Mouse (Mus musculus) thymus, postnatal 14 days (tissue): ENCODE data around the gene Tmtc3.
"Not testable (repeated sequence)": the region's sequence is repeated elsewhere in the genome, so short reads cannot be mapped to it uniquely, and the experiment has no call there.

Experiments
- DNase-seq: peaks from one replicate; pipeline ENCODE4 v3.0.0; 2021

Tmtc3 gene

DNA sequence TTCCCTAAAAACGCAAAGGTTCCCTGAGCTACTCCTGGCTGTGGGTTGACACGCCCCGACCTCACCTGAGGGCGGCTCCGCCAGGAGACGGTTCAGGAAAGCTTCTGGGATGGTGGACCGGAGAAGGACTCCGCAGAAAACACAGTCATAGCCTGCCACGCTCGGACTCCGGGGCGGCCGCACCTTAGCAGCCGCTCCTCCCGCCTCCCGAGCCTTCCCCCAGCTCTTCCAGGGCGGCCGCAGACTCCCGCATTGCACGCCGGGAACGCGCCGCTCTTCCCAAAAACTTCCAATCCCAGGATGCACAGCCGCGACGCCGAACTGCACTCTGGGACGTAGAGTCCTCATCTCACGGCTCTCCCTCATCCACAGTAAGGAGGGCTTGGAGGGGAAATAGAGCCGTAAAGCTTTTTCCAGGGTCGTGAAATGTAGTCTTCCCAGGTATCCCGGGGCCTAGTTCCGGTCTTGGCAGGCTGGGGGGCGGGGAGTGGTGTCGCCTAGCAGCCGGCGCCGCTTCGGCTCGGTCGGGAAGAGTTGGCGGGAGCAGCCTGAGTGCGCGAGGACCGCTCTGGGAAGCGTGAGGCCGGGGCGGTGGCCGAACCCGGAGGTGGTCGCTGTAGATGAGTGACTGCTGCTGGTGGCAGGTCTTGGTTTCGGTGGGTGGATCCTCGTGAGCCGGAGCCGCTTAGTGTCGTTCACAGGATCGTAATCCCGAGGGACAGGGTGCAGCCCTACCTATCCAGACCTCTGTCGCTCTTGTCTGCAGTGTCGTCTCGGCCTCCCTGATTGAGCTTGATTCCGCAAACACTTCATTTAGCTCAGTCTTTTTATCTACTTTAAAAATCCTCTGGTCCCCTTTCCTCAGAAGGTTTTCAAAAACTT, at the start of gene Tmtc3, which contains the start of gene Cep290:
Gene Tmtc3 (minus strand): TSS at position 254 of the 882 bp plus-strand sequence.
Gene Cep290 (plus strand): TSS at position 462 of the 882 bp plus-strand sequence.
- DNase-seq = peak; percentile 80

DNA sequence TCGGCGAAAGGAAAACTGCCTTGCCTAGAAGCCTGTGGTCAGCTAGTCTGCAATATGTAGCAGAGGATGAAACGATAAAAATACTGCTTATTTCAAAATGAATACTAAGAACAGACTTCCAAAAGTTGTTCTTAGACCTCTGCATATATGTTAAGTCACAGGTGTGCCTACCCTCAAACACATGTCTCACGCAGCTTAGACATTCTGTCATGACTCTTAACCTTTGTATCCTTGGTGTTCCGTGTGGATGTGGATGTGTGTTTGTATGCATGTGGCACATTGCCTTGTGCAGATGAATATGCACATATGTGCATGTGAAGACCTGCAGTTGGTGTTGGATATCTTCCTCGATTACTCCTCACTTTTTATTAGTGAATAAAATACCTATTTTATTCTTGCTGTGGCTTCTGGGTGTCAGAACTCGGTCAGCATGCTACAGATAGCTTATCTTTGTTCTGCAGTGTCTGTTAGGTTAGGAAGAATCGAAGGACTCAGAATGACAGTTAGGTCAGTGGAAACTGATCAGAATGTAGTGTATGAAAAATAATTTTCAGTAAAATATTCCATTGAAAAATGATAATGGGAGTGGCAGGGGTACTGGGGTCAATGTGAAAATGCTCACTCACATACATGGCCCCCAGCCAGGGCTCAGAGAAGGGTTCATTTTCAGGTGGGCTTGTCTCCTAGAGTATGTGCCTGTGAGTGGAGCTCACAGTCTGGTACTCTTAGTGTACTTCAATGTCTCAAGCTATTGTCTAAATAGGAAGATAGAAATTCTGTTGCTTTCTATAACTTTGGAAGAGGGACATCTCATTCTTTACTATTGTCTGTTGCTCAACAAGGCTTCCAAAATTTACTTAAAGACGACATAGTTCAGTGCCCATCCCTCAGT, 37.6 kb upstream of the Tmtc3 start:
- DNase-seq = no peak

GRCm38 (mm10) chr10:100522330-100522729, 35.2 kb upstream of the Tmtc3 start:
- no peak for DNase-seq

- DNase-seq = no peak
Observed at GRCm38 (mm10) chr10:100521617-100522016, 34.5 kb upstream of the Tmtc3 start.

GRCm38 (mm10) chr10:100508170-100508569, 21.0 kb upstream of the Tmtc3 start:
- DNase-seq = no peak

- no peak for DNase-seq
Observed at GRCm38 (mm10) chr10:100498309-100498708, 11.2 kb upstream of the Tmtc3 start.

GRCm38 (mm10) chr10:100491916-100492315, 4.8 kb upstream of the Tmtc3 start:
- no peak for DNase-seq

DNA sequence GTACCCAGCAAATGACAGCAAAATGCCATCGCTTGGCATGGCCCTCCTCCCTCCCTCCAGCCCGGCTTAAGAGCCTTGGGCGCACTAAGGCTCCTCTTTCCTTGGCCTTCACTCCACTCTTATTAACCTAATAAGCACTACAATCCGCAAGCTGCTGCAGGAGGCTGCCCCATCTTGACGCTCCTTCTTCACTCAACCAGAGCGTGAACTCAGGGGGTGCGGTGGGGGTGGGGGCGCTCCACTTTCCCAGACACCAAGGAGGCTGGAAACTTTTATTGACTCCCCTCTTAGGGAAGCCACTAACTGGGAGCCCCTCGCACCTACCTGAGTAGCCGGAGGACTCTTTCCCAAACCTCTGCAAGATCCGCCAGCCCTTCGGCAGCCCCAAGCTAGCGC, 451 bp downstream of the Tmtc3 start:
- DNase-seq = no peak

- no peak for DNase-seq
Observed at GRCm38 (mm10) chr10:100479538-100479937, 7.6 kb downstream of the Tmtc3 start.

- DNase-seq = no peak
Observed at GRCm38 (mm10) chr10:100475040-100475439, 12.1 kb downstream of the Tmtc3 start.

DNA sequence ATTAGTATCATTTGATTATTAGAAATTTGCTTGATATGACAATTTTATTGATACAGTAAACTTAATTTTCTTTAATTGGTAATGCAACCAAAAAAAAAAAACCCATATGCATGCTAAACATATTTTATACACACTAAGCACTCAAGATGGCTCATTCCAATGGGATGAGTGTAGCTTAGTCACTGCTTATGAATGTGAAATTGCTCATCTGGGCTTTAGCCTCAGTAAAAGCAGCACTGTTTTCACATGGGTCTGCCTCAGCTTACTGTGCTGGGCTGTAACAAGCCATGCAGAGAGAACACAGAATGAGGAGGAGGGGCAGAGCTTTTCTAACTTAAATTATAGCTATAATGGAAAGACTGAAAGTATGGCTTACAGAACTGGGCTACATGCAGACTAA, 26.6 kb downstream of the Tmtc3 start:
- no peak for DNase-seq

DNA sequence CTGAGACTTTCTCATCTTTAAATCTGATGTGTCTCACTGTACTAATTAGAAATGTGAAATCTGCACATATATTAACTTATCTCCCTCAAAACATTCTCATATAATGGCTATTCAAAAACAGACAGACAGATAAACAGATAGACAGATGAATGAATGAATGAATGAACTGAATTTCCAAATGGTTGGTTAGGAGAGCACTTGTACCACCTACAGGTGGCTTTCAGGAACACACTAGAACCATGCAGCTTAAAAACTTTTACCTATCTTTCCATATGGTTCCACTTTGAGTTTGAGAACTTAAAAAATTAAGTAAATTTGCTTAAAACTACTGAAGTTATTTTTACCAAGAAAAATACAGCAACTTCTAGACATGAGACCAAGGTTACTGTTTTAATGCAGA, 37.8 kb downstream of the Tmtc3 start:
- no peak for DNase-seq

GRCm38 (mm10) chr10:100427592-100427991, 59.6 kb downstream of the Tmtc3 start:
- DNase-seq = no peak

- no peak for DNase-seq
Observed at GRCm38 (mm10) chr10:100415566-100415965, 71.6 kb downstream of the Tmtc3 start.

DNA sequence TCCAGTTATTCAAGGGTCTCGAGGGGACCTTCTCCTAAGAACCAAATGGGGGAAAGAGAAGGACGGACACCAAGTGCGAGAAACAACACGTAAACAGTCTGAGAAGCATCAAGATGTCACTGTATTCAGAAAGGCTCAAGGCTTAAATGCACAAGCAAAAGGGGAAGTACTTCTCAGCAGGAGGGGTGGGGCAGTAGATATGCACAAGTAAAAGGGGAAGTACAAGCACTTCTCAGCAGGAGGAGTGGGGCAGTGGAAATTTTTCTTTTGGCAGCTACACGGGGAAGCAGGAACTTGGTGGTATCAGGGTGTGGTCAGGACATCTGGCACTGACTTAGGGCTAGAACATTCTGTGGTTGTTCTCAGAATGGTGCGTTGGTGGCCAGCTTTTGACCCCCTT, 84.8 kb downstream of the Tmtc3 start:
- DNase-seq = not testable (repeated sequence)
